Mouse (Mus musculus) urinary bladder, postnatal 10 days (tissue): ENCODE measurements around the gene Tceal5.

Experiments used
- DNase-seq: peaks from one replicate; pipeline ENCODE4 v3.0.0; 2022; ENCODE audit warnings: low spot score

The Tceal5 gene

DNA sequence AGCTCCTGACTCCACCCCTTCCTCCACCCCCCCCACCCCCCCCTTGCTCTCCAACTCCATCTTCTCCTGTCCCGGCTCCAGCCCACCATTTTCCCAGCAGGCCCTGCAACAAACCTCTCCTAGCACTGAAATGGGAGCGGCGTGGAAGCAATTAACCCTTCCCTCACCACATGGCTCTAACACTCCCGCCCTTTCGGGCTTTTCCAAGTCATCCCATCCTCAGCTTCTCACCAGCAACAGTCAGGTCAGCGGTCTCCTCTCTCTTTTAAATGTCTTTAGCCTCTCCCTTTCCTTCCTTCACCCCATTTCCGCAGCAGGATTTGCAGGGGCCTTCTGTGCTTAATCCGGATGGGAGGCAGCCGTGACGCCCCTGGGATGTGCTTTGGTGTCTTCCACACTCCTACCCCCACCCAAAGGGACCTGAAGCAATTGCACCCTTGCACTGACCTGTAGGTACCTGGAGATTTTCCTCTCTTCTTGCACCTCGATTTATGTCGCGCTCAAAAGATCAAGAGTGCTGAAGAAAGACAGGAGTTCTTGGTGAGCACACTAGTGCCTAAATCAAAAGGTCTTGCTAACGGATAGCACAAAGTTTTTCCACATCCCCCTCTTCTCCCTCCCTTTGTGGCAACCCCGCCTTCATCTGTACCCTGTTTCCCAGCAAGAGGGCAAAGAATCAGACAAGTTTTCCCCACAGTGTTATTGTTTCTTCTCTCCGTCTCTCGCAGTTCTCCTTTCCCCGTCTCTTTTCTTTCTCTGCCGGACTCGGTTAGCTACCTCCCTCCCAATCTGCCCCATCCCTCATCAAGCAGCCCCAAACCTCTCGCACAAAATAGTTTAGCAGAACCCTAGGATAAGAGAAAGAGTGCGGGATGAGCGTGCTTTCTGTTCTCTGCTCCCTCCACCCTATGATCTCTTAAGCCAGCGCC lies 32.2 kb downstream of the Tceal5 start:
- peak; percentile 11 for DNase-seq

GRCm38 (mm10) chrX:136170625-136171024 lies 33.1 kb downstream of the Tceal5 start:
- DNase-seq: no peak
